Mouse (Mus musculus) inflammation-experienced regulatory T-cells, adult 6 months (primary cell): ENCODE results near the gene Stx19. TPM values are rescaled to one million over a fixed set of nuclear protein-coding genes. Genes with fewer than 3 reads are reported as not detected.

Source experiments
- ATAC-seq: one replicate; pipeline ENCODE4 v1.8.0; 2017
- polyA plus RNA-seq, 3 experiments: library from polyadenylated mRNA; unstranded; fragments of 100-300 nt; shearing (Covaris generic); gene quantifications; one replicate each; pipeline ENCODE4 v1.2.1; 2017

The Stx19 gene
- polyA plus RNA-seq, 3 experiments from 2014 or later = 0.96 to 2.9 (median 1.8) TPM

DNA sequence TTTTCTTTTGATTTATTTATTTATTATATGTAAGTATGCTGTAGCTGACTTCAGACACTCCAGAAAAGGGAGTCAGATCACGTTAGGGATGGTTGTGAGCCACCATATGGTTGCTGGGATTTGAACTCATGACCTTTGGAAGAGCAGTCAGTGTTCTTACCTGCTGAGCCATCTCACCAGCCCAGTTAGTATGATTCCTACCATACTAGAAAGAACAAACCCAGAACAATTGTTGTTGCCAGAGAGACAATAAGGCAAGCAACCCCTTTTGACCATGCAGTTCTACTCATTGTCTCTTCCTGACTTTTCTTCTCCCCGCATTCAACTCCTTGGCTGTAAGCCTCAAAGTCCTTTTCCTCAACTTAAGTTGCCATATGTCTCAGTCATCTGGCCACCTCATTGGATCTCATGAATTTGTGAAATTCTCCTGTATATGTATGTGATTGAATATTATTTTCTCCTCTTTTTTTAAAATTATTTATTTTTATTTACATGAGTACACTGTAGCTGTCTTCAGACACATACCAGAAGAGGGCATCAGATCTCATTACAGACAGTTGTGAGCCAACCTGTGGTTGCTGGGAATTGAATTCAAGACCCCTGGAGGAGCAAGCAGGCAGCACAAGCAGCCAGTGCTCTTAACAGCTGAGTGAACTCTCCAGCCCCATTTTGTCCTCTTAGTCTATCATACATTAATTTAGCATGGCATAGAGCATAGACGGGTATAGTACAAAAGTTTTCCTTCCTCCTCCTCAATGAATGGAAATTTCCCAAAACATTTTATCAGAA, 38.2 kb downstream of the Stx19 start:
- ATAC-seq = peak; percentile 24

DNA sequence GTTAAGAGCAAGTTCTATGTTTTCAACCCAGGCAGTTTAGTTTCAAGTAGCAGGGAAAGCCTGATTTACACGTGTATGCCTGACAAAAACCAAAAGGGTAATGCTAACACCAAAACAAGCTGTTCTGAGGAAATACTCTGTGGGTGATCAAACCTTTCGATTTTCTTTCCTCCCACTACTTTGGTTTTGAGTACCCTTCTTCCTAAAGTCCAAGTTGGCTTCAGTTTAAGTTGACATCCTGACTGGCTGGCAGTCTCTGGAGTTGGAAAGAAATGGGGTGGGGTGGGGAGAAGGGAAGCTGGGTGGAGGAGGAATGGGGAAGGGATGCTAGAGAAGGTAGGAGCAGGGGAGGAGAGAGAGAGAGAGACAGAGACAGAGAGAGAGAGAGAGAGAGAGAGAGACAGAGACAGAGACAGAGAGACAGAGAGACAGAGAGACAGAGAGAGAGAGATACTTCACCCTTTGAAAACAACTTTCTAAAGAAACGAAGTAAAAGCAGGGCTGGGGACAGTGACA, 39.2 kb downstream of the Stx19 start:
- peak; percentile 15 for ATAC-seq

DNA sequence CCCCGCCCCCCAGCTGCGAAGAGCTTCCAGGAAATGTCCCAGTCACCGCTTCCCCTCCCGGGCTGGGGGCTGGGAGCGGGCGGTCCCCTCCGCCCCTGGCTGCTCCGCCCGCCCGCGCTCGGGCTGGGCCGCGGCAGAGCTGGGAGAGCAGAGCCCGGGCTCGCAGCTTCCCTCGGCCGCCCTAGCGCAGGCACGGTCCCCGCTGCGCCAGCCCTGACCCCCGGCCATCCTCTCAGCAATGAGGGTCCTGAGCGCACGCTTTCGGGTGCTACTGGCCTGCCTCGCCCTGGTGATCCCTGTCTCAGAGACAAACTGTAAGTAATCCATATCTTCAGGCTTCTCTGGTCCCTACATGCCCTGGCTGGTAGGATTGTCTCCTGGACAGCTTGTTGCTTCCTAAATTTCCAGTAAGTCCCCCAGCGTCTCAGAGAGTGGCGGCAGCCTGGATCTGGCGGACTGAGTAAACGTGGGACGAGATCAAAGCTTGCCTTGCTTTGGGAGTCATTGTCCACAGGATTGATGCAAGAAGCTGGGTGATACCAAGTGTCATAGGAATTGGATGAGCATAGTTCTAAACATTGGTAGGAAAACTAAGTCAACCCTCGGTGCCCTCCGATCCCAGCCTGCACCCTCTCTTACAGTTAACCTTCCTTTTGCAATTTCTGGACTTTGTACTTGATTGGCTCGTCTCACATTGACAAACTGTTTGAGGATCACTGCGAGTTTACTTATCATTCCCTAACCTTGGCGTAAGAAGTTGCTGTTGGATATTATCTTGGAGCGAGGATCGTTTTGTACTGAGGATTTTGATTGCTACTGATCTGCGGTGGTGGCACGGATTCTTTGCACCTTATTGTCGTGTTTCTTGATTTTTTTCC, 40.0 kb downstream of the Stx19 start, which contains the start of gene Pros1:
Gene Pros1 (plus strand): TSS at position 117 of the 878 bp plus-strand sequence.
- peak; percentile 65 for ATAC-seq

DNA sequence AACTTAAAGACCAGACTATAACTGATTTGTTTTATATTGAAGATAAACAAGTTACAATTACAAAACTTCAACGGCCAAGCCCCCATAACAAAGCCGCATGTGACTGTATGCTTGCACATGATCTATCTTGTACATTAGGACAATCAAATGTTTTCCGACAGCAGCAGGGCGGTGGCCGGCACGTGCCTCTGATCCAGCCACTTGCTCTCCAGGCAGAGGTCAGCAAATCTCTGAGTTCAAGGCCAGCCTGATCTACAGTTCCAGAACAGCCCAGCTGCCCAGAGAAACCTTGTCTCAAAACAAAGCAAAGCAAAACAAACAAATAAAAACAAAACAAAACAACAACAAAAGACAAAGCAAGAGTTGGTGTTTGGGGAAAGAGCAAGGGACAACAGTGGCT, 40.9 kb downstream of the Stx19 start:
- no peak for ATAC-seq

DNA sequence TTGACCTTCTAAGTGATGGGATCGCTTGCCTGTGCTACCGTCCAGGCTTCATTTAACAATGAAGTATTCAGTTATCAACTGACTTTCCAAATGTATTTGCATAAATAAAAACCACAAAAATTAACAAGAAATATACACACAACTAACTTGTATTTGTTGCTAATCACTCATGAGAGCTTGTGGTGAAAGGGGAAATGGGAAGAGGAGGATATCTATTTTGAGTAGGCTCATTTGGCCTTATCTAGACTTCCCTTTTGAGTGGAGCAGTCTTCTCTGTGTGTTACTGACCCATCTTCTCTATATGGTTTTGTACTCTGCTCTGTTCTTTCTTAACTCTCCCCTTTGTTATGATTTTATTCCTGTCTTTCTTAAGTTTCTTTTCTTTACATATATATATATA, 41.8 kb downstream of the Stx19 start:
- no peak for ATAC-seq

DNA sequence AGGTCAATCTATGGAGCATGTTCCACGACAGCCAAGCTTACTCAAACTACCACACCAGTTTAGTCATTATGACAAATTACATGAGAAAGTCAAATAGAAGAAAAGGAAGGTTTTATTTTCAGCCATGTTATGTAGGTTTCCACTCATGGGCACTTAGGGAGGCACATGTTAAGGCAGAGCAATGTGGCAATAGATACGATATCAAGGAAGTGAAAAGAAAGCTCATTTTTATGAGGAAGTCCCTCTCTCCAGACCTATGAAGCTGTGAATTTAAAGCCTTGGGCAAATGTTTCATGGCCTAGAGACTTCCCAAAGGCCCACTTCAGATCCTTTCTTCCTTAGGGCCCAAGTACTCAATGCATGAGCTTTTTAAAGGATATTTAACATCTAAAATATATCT, 43.0 kb downstream of the Stx19 start:
- no peak for ATAC-seq

DNA sequence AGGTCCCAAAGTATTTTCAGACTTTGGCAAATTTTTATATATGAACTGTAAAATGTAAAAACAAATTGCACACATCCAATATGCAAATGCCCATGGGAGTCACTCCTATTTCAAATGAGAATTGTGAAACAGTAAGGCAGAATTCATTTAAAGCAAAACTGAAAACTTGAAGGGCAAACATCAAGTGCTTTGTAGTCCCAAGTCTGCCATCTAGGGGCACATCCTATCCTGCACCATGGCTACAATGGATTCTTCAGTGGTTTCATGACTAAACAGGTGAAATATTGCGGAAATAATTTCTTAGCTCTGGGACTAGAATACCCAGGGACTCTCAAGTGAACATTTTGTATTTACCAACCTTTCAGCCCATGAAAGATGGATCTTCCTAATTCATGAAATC, 43.5 kb downstream of the Stx19 start:
- ATAC-seq = peak; percentile 63

DNA sequence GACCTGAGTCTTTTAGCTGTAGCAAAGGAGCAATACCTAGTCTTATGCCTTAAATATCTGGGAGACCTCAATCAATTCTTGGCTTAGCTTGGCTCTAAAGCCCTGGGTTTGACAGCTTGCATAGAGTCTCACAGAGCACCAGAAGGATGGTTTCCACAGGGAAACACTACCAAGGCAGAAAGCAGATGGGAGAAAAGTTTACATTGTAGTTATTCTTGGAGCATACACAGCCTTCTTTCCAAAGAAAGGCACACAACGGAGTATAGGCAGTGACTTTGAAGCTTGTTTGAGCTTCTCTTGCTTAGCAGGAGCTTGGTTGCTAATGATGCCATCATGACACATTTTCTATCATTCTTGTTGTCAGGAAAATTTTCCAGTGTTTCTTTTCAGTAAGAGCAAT, 45.7 kb downstream of the Stx19 start:
- no peak for ATAC-seq

DNA sequence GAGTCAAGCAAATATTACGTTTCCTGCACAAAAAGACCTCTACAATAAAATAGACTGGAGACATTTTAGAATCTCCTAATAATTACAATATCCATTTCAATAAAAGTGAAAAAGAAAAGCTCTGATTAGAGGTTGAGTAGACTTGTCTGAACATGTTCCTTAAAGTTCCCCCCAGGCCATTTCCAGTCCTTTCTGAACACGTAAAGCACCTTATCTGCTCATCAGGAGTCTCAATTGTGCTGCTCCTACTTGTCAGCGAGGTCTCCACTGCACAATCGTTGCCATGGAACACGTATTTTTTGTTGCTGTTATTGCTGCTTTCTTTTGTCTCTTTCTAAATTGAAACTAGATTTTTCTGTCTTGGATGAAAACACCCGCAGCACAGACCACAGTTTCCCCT, 47.0 kb downstream of the Stx19 start:
- no peak for ATAC-seq

DNA sequence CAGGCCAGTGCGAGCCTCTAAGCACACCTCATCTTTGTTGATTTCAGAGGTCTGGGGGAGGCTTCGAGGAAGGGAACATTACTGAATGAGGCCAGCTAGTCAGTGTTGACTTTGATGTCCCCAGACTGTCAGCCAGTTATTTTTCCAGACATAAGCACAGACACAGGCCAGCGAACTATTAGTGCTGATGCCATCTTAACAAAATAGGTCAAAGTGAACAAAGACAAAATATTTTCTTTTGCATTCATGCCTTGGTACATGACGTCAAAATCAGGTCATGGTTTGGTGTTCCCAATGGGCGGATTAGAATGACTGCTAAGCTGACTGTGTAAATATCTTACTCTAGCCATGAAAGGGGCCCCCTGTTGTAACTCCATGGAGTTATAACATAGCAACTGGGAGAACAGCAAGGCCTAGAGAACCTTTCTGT, 58.2 kb downstream of the Stx19 start:
- no peak for ATAC-seq

DNA sequence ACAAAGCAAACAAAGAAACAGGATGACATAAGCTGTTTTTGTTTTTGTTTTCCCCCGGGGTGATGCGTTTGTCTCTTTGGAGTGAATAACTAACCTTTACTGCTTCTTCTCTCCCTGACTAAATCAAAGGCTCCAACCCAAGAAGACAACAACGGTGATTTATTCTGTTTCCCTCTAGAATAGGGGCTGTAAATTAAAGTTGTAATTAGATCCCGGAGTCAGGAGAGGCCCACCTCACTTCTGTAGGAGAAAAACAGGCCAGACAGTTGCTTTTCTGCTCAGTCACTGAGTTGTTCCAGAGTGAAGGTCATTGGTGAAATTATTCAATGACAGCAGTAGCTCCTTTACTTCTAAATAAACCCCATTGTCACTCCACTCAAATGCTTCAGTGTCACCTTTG, 58.7 kb downstream of the Stx19 start:
- no peak for ATAC-seq

Other genes with a start within 250 kb of the Stx19 start
- 10 to 100 TPM; 22.4 to 30.4 (median 25.8) TPM for gene Nsun3, start 27.9 kb upstream of the Stx19 start, polyA plus RNA-seq
- 10 to 100 TPM in 1 of 3 experiments, 1 to 10 TPM in 2; 5.2 to 10.0 (median 5.5) TPM for gene Arl13b, start 32.4 kb downstream of the Stx19 start, polyA plus RNA-seq
- gene Pros1, start 39.6 kb downstream of the Stx19 start, polyA plus RNA-seq = 10 to 100 TPM in 2 of 3 experiments, 1 to 10 TPM in 1; 1.8 to 18.2 (median 10.0) TPM